Mouse (Mus musculus) spleen, adult 2 months (tissue): ENCODE measurements around the gene Unc5b. TPM values are rescaled to one million over a fixed set of nuclear protein-coding genes. Genes with fewer than 3 reads are reported as not detected.

Source experiments
- DNase-seq, 2 experiments: peaks; one replicate each; pipeline versions ENCODE4 v3.0.0 to v3.0.0-alpha.2; 2012 to 2021; ENCODE audit warnings: low spot score in 2 of 2, low read depth in 1 of 2
- H3K27ac ChIP-seq: fragments of 200-500 bp; 2 replicates; pipeline ENCODE4 v1.5.1; 2012; ENCODE audit warnings: low read length, inconsistent platforms; ENCODE audit not compliant: insufficient read depth
- H3K27me3 ChIP-seq: fragments of 200-500 bp; 2 replicates; pipeline ENCODE4 v1.6.1; 2012; ENCODE audit warnings: mild to moderate bottlenecking, moderate library complexity, low read length, inconsistent platforms; ENCODE audit not compliant: control insufficient read depth, insufficient read depth
- H3K36me3 ChIP-seq: fragments of 200-500 bp; 2 replicates; pipeline ENCODE4 v1.6.1; 2012; ENCODE audit warnings: mild to moderate bottlenecking, low read length, inconsistent platforms; ENCODE audit not compliant: control insufficient read depth, insufficient read depth
- H3K4me1 ChIP-seq: fragments of 200-500 bp; 2 replicates; pipeline ENCODE4 v1.6.1; 2011; ENCODE audit warnings: inconsistent platforms; ENCODE audit not compliant: control insufficient read depth, insufficient read depth, insufficient read length
- H3K4me3 ChIP-seq: fragments of 200-500 bp; 2 replicates; pipeline ENCODE4 v1.5.1; 2011; ENCODE audit warnings: mild to moderate bottlenecking, inconsistent platforms; ENCODE audit not compliant: insufficient read depth, insufficient read length; ENCODE audit errors: extremely low read depth
- CTCF ChIP-seq: fragments of 200-500 bp; IDR thresholded peaks from 2 replicates; pipeline ENCODE4 v1.5.1; 2011; ENCODE audit warnings: mild to moderate bottlenecking, inconsistent platforms; ENCODE audit not compliant: insufficient read depth, insufficient read length, insufficient replicate concordance; ENCODE audit errors: extremely low read depth
- POLR2A ChIP-seq: fragments of 200-500 bp; IDR thresholded peaks from 2 replicates; pipeline ENCODE4 v1.6.1; 2011; ENCODE audit warnings: low read depth, low read length, inconsistent platforms
- WGBS: fragments of 180-500 bp; shearing (Covaris S2); methylation state at CpG from one replicate; pipeline ENCODE4 v1.1.7; 2018; 5-methylcytosine and 5-hydroxymethylcytosine counted together
- polyA plus RNA-seq: library from polyadenylated mRNA; depleted of rRNA; stranded (reverse); fragments of >200 nt; gene quantifications from 2 replicates; pipeline ENCODE4 v1.2.3, GENCODE M21; 2012

The Unc5b gene
- polyA plus RNA-seq, 1 experiment, result 3.8 TPM

DNA sequence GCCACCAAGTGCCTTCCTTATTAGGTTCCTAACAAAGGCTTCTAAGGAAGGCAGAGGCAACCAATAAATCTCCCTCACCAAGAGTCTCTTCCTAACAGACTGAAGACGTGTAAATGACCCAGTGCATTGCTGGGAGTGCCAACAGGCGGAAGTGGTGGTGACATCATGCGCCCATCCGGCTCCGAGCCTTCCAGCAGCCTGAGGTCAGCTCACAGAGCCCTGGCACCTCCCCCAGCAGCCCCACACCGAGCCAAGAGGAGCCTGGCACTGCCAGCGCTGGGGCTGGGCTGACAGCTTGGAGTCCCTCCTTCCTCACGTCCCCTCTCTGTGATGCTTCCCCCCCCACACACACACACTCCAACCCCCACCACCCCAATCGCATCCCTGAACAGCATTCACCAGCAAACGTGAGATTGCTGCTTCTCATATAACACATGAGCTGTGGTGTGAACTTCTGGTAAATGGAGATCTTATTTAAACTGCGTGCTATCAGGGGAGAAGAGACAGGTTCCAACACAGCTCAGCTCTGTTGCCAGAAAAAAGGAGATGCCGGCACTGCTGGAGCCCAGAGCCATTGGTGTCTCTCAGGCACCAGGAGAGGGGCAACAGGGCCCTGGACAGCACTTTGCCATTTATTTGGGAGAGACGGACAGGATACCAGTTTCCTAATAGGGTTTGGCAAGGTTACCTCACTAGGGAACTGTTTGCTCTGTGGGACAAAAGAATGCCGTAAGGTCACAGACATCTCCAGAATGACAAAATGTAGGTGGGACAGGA lies 14.3 kb downstream of the Unc5b start:
- Histone ChIP-seq H3K36me3 (no peaks in the 10 kb centered on the region), H3K4me1 (peaks cover 2% of the 10 kb centered on the region; the same call in 1 of the 2 replicates), H3K27ac (no peak overlapping the region), H3K27me3 (no peaks in the 10 kb centered on the region), H3K4me3 (no peak overlapping the region)
- DNase-seq, result no peak
- WGBS, result 28% methylated on average over 14 of the region's 14 CpGs
- TF ChIP-seq CTCF (no peak), POLR2A (no peak)

DNA sequence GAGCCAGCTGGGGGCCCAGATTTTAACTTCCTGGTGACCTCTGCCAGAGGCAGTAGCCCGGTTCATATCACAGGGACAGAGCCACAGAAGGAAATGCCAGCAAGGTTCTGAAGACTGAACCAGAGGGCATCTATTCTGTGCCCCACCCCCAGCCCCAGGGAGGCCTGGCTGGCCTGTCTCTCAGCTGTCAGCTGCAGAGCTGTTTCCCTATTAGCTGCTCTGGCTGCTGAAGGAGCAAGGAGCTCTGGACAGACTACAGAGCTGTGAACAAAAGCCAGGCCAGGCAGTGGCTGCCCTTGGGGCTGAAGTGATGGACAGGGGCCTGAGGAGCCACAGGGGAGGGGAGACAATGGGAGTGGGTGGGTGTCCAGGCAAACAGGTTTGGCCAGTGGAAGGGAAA lies 15.5 kb downstream of the Unc5b start:
- Histone ChIP-seq H3K27me3 (no peaks in the 10 kb centered on the region), H3K4me1 (peaks cover 2% of the 10 kb centered on the region; the same call in 1 of the 2 replicates), H3K4me3 (no peak overlapping the region), H3K36me3 (no peaks in the 10 kb centered on the region), H3K27ac (no peak overlapping the region)
- no peak for TF ChIP-seq POLR2A
- no peak for TF ChIP-seq CTCF
- DNase-seq, result no peak
- WGBS, result 30% methylated on average over 1 of the region's 1 CpGs

DNA sequence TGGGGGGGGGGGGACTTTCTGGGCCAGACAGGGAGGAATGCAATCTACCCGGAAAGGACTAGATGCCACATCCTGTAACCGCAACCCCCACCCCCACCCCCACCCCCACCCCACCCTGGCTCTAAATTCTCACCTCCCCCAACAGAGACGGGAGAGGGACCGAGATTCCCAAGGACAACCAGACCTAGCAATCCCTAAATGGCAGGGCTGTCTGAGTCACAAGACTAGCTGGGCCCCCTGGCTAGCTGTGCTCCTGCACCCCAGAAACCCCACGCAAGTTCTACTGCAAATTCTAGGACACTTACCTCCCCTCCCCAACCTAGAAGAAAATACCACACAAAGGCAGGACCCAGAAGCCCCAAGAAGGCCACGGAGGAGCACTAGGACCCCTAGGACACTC lies 16.3 kb downstream of the Unc5b start:
- Histone ChIP-seq H3K4me1 (peaks cover 2% of the 10 kb centered on the region; the same call in 1 of the 2 replicates), H3K4me3 (no peak overlapping the region), H3K27me3 (no peaks in the 10 kb centered on the region), H3K36me3 (no peaks in the 10 kb centered on the region), H3K27ac (no peak overlapping the region)
- TF ChIP-seq POLR2A (no peak), CTCF (no peak)
- DNase-seq, result no peak
- 58% methylated on average over 6 of the region's 6 CpGs for WGBS

DNA sequence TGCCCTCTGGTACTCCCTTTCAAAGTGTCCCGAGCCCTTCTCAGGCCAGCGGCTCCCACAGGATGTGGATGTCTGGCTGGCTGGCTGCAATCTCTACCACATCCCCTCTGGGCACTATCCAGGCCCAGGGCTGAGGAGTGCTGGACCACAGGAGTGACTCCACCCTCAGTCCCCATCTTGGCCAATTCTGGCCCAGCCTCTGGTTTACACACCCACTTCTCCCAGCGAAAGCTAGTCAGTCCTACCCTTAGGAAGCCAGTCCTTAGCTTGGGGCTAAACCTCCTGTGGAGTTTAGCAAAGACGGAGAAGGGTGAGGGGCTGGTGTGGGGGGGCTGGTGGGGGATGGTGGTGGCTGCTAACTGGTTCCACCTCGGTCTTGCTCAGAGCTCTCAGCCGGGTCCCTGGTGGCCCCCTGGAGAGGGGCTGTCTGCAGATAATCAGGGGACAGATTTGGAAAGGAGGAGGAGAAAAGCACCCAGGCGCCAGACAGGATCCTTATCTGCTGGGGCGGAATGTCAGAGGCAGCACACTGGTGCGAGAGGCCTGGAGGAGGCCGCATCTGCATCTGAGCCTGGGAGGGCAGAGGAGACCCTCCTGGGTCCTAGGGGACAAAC lies 16.8 kb downstream of the Unc5b start:
- H3K27me3 ChIP-seq, result no peaks in the 10 kb centered on the region
- WGBS, result 65% methylated on average over 10 of the region's 10 CpGs
- no peak for DNase-seq

DNA sequence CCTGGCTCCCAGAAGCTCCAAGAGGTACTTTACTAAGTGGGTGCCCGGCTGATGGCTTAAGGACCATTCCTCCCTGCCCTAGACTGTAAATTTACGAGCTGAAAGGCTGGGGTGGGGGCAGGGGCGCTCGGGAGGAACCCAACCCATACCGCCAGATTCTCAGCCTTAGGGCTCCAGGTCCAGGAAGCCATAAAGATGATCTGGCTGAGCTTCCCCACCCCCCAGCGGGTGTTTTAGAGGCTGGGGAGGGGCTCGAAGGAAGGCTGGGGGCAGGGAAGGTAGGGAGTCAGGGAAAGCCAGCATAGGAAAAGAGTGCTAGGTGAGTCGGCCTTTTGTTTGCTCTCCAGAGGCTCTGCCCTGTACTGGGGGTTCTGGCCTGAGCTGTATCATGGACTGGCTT lies 17.8 kb downstream of the Unc5b start:
- Histone ChIP-seq H3K4me1 (peaks cover 2% of the 10 kb centered on the region; the same call in 1 of the 2 replicates), H3K4me3 (no peak overlapping the region), H3K27ac (no peak overlapping the region), H3K27me3 (no peaks in the 10 kb centered on the region), H3K36me3 (no peaks in the 10 kb centered on the region)
- TF ChIP-seq POLR2A (no peak), CTCF (no peak)
- DNase-seq, result no peak
- WGBS, result 22% methylated on average over 8 of the region's 8 CpGs

More for the DNA sequence above, 16.8 kb downstream of the Unc5b start:
- peaks cover 2% of the 10 kb centered on the region; the same call in 1 of the 2 replicates for H3K4me1 ChIP-seq
- no peaks in the 10 kb centered on the region for H3K36me3 ChIP-seq
- H3K4me3 ChIP-seq, result no peak overlapping the region
- TF ChIP-seq POLR2A (no peak), CTCF (no peak)
- H3K27ac ChIP-seq, result no peak overlapping the region

DNA sequence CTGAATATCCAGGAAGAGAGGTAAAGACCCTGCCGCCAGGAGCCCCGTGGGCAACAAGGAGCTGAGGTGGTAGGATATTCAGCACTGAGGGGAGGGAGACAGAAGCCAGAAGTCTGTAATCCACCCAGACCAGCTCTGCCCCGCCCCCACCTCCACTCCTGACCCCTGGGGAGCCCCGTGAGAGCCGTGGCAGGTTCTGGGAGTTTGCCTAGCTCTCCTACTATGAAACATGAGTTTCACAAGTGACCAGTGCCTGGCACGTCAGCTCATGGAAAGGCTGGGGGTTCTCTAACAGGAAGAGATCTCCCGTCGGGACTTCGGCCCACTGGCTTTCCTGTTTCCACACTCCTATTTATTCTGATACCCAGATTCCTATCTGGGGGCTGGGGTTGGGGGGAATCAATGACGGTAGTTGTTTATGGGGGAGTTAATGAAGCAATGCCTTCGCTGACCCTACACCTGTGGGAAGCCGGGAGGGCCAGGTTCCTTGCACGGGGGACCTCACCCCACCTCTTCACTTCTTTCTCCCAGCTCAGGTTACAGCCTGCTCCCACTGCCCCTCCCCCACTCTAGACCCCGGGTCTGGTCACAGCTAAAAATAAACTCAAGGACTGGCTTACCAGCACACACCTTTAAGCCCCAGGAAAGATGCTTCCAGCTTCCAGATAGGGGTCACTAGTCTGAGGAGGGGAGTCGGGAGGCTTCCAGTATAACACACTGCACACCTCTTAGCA lies 19.4 kb downstream of the Unc5b start:
- Histone ChIP-seq H3K27ac (no peak overlapping the region), H3K27me3 (no peaks in the 10 kb centered on the region), H3K4me1 (peaks cover 2% of the 10 kb centered on the region; the same call in 1 of the 2 replicates), H3K4me3 (no peak overlapping the region), H3K36me3 (no peaks in the 10 kb centered on the region)
- WGBS, result 37% methylated on average over 15 of the region's 15 CpGs
- TF ChIP-seq POLR2A, result no peak
- no peak for DNase-seq
